Mouse (Mus musculus): ENCODE data around the gene Haus7. TPM values are rescaled to one million over a fixed set of nuclear protein-coding genes. Genes with fewer than 3 reads are reported as not detected.
"Not testable (repeated sequence)": the region's sequence is repeated elsewhere in the genome, so short reads cannot be mapped to it uniquely, and the experiment has no call there.

The Haus7 gene
- polyA plus RNA-seq (2012; rRNA removed): 5.1 and 9.3 TPM in 2 replicates

GRCm38 (mm10) chrX:73458877-73459392, at the start of gene Haus7:
TSS of gene Haus7 (minus strand) at chrX:73459044.
- Histone ChIP-seq H3K4me3 (ENCODE audit: low read depth, low read length) (peak within 1 kb of the TSS; percentile 97), H3K27ac (ENCODE audit: insufficient read depth, low read depth, low read length) (no peak within 1 kb of the TSS), H3K36me3 (ENCODE audit: control insufficient read depth, insufficient read depth, low read length) (no peaks in the 10 kb centered on the region), H3K27me3 (ENCODE audit: control insufficient read depth, insufficient read depth, low read length) (no peaks in the 10 kb centered on the region), H3K4me1 (ENCODE audit: control insufficient read depth, insufficient read depth, insufficient read length, low read length) (peaks cover 4% of the 10 kb centered on the region; the same call in 1 of the 2 replicates)
- TF ChIP-seq POLR2A (IDR thresholded peaks at IDR 0.05; ENCODE audit: low read depth, low read length) (no peak; the same call in 1 of the 2 replicates), CTCF (IDR thresholded peaks at IDR 0.05; ENCODE audit: extremely low read depth, insufficient read length, insufficient replicate concordance, low read depth, low read length) (peak; percentile 48; the same call in 1 of the 2 replicates)
- WGBS: 13% methylated on average over 26 of the region's 26 CpGs

DNA sequence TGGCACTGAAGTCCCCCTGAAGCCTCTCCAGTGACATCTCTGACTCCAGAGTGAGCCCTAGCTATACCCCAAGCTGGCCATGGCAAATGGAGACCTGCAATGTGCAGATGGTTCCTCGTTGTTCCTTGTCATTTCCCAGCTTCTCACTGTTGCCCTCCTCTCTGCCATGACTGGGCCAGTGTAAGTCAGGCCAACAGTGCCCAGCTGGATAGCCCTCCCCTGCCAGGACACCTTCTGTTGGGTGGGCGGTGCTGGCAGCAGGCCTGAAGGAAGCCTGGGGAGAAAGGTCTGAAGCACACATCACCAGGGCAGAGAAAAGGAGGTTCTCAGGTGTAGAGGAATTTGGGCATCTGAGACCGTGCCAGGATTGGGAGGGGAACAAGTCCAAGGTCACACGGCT, 47.7 kb upstream of the Haus7 start:
- Histone ChIP-seq H3K27me3 (ENCODE audit: control insufficient read depth, insufficient read depth, low read length) (peaks cover 3% of the 10 kb centered on the region; the same call in 1 of the 2 replicates), H3K4me3 (ENCODE audit: low read depth, low read length) (no peak overlapping the region), H3K27ac (ENCODE audit: insufficient read depth, low read depth, low read length) (no peak overlapping the region), H3K36me3 (ENCODE audit: control insufficient read depth, insufficient read depth, low read length) (no peaks in the 10 kb centered on the region), H3K4me1 (ENCODE audit: control insufficient read depth, insufficient read depth, insufficient read length, low read length) (no peaks in the 10 kb centered on the region)
- no peak for TF ChIP-seq POLR2A (IDR thresholded peaks at IDR 0.05; ENCODE audit: low read depth, low read length)
- no peak for TF ChIP-seq CTCF (IDR thresholded peaks at IDR 0.05; ENCODE audit: extremely low read depth, insufficient read length, insufficient replicate concordance, low read depth, low read length)
- 78% methylated on average over 4 of the region's 4 CpGs for WGBS

- no peak overlapping the region for H3K27ac ChIP-seq (ENCODE audit: insufficient read depth, low read depth, low read length)
- no peak for TF ChIP-seq POLR2A (IDR thresholded peaks at IDR 0.05; ENCODE audit: low read depth, low read length)
- no peak for TF ChIP-seq CTCF (IDR thresholded peaks at IDR 0.05; ENCODE audit: extremely low read depth, insufficient read length, insufficient replicate concordance, low read depth, low read length)
- no peaks in the 10 kb centered on the region for H3K4me1 ChIP-seq (ENCODE audit: control insufficient read depth, insufficient read depth, insufficient read length, low read length)
- no peaks in the 10 kb centered on the region for H3K36me3 ChIP-seq (ENCODE audit: control insufficient read depth, insufficient read depth, low read length)
- WGBS: 73% methylated on average over 5 of the region's 5 CpGs
- H3K4me3 ChIP-seq (ENCODE audit: low read depth, low read length): no peak overlapping the region
- peaks cover 3% of the 10 kb centered on the region; the same call in 1 of the 2 replicates for H3K27me3 ChIP-seq (ENCODE audit: control insufficient read depth, insufficient read depth, low read length)
Measured at GRCm38 (mm10) chrX:73505130-73505735, 46.4 kb upstream of the Haus7 start.

- no peaks in the 10 kb centered on the region for H3K4me1 ChIP-seq (ENCODE audit: control insufficient read depth, insufficient read depth, insufficient read length, low read length)
- no peak overlapping the region for H3K4me3 ChIP-seq (ENCODE audit: low read depth, low read length)
- H3K27me3 ChIP-seq (ENCODE audit: control insufficient read depth, insufficient read depth, low read length): no peaks in the 10 kb centered on the region
- 58% methylated on average over 4 of the region's 4 CpGs for WGBS
- TF ChIP-seq POLR2A (IDR thresholded peaks at IDR 0.05; ENCODE audit: low read depth, low read length) (no peak), CTCF (IDR thresholded peaks at IDR 0.05; ENCODE audit: extremely low read depth, insufficient read length, insufficient replicate concordance, low read depth, low read length) (no peak)
- H3K27ac ChIP-seq (ENCODE audit: insufficient read depth, low read depth, low read length): no peak overlapping the region
- H3K36me3 ChIP-seq (ENCODE audit: control insufficient read depth, insufficient read depth, low read length): no peaks in the 10 kb centered on the region
Measured at GRCm38 (mm10) chrX:73496746-73497145, 37.9 kb upstream of the Haus7 start.

DNA sequence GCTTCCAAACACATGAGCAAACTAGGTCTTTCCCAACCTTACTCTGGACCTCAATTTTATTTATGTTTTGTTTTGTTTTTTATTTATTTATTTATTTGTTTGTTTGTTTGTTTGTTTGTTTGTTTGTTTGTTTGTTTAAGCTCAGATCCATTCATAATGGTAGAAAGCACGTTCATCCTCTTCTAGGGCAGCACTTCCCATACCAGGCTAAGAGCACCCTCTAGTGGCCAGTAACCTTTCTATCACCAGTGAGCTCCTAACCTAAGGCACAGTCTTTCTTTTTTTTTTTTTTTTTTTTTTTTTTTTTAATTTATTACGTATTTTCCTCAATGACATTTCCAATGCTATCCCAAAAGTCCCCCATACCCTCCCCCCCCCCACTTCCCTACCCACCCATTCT, 34.7 kb upstream of the Haus7 start:
- not testable (repeated sequence) for H3K4me3 ChIP-seq (ENCODE audit: low read depth, low read length); H3K27me3 ChIP-seq (ENCODE audit: control insufficient read depth, insufficient read depth, low read length); H3K4me1 ChIP-seq (ENCODE audit: control insufficient read depth, insufficient read depth, insufficient read length, low read length); H3K27ac ChIP-seq (ENCODE audit: insufficient read depth, low read depth, low read length); H3K36me3 ChIP-seq (ENCODE audit: control insufficient read depth, insufficient read depth, low read length)
- WGBS: 2% methylated on average over 2 of the region's 2 CpGs

DNA sequence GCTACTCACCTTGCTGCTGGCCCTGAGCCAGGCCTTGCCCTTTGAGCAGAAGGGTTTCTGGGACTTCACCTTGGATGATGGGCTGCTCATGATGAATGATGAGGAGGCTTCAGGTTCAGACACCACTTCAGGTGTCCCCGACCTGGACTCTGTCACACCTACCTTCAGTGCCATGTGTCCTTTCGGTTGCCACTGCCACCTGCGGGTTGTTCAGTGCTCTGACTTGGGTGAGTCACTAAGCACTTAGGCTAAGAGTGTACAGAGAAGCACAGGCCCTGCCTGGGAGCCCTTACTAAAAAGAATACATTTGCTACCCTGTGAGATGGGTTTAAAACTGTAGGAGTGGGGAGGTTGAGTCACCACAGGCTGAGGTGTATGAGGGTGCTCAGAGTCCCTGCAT, 32.0 kb upstream of the Haus7 start:
- TF ChIP-seq CTCF (IDR thresholded peaks at IDR 0.05; ENCODE audit: extremely low read depth, insufficient read length, insufficient replicate concordance, low read depth, low read length) (no peak), POLR2A (IDR thresholded peaks at IDR 0.05; ENCODE audit: low read depth, low read length) (no peak)
- Histone ChIP-seq H3K27ac (ENCODE audit: insufficient read depth, low read depth, low read length) (no peak overlapping the region), H3K4me3 (ENCODE audit: low read depth, low read length) (no peak overlapping the region), H3K27me3 (ENCODE audit: control insufficient read depth, insufficient read depth, low read length) (no peaks in the 10 kb centered on the region), H3K4me1 (ENCODE audit: control insufficient read depth, insufficient read depth, insufficient read length, low read length) (no peaks in the 10 kb centered on the region), H3K36me3 (ENCODE audit: control insufficient read depth, insufficient read depth, low read length) (no peaks in the 10 kb centered on the region)
- 30% methylated on average over 3 of the region's 3 CpGs for WGBS

- Histone ChIP-seq H3K4me1 (ENCODE audit: control insufficient read depth, insufficient read depth, insufficient read length, low read length) (no peaks in the 10 kb centered on the region), H3K27me3 (ENCODE audit: control insufficient read depth, insufficient read depth, low read length) (no peaks in the 10 kb centered on the region), H3K36me3 (ENCODE audit: control insufficient read depth, insufficient read depth, low read length) (no peaks in the 10 kb centered on the region), H3K27ac (ENCODE audit: insufficient read depth, low read depth, low read length) (no peak overlapping the region), H3K4me3 (ENCODE audit: low read depth, low read length) (no peak overlapping the region)
- WGBS: 61% methylated on average over 4 of the region's 4 CpGs
- TF ChIP-seq CTCF (IDR thresholded peaks at IDR 0.05; ENCODE audit: extremely low read depth, insufficient read length, insufficient replicate concordance, low read depth, low read length) (no peak), POLR2A (IDR thresholded peaks at IDR 0.05; ENCODE audit: low read depth, low read length) (no peak)
Measured at GRCm38 (mm10) chrX:73490186-73490585, 31.3 kb upstream of the Haus7 start.

Data from small intestine, adult 2 months (tissue).